Comparison of ENCODE assay signal across 25 mouse cellular contexts in genomic region chr17:3027376-3027775, GRCm38 (mm10).
A peak's percentile ranks its signal among the peaks of the same experiment; 100 is the strongest.
DNase-seq lines count a peak whose midpoint lies in the region; ATAC-seq and TF ChIP-seq lines count a peak whose summit lies in the region.
"Had no signal": no experiment of that assay in that cellular context is flagged by ENCODE, and none has a peak within 500 bp of the region (broad histone marks: within the 10 kb centered on the region; RNA-seq: fewer than 3 reads in every experiment).

No protein-coding gene starts in this region.

- no peak for TF ChIP-seq POLR2A in liver, adult 2 months (IDR thresholded peaks at IDR 0.05; ENCODE audit: extremely low read depth, insufficient read depth, low read length)

- H3K27me3 ChIP-seq in liver, adult 2 months (ENCODE audit: control insufficient read depth, insufficient read depth, low read length): no peaks in the 10 kb centered on the region
- H3K27me3 ChIP-seq in liver, embryonic 12.5 days (replicated peaks): no peaks in the 10 kb centered on the region
- H3K27me3 ChIP-seq: heart, embryonic 15.5 days; hindbrain, embryonic 15.5 days; intestine, embryonic 15.5 days; stomach, embryonic 15.5 days had no signal

- H3K4me3 ChIP-seq in liver, adult 2 months (ENCODE audit: insufficient read depth, low read depth, low read length): no peak overlapping the region
- no peak overlapping the region for H3K4me3 ChIP-seq in liver, embryonic 12.5 days
- no peak overlapping the region for H3K4me3 ChIP-seq in left cerebral cortex, adult 2 months
- H3K4me3 ChIP-seq: heart, adult 2 months; heart, embryonic 15.5 days; hindbrain, embryonic 15.5 days; intestine, embryonic 15.5 days; stomach, embryonic 15.5 days had no signal

- H3K4me2 ChIP-seq in liver, embryonic 12.5 days: no peak overlapping the region
- H3K4me2 ChIP-seq: heart, embryonic 15.5 days; hindbrain, embryonic 15.5 days; intestine, embryonic 15.5 days; stomach, embryonic 15.5 days had no signal

- DNase-seq in CD4-positive, CD25-positive, alpha-beta regulatory T cell, adult 2 months (ENCODE audit: low read depth, low spot score): peak; percentile 1
- peak; percentile 13 for DNase-seq in liver, adult 2 months (ENCODE audit: extremely low read depth, low read depth, low spot score)
- peak; percentile 6 for DNase-seq in urinary bladder, adult 2 months (ENCODE audit: low spot score)
- DNase-seq in urinary bladder, postnatal 36 days (ENCODE audit: low spot score in 2 of 2): no peak
- DNase-seq in left cerebral cortex, adult 2 months (ENCODE audit: extremely low spot score in 1 of 2, low spot score in 2 of 2): no peak
- DNase-seq in lung, postnatal 25 days (ENCODE audit: low spot score): no peak
- DNase-seq: adrenal gland, postnatal 14 days; cerebellum, adult 2 months; cerebellum, postnatal 25 days; embryo, embryonic 11 days; forebrain, postnatal 0 days; gastrocnemius, postnatal 25 days; heart, postnatal 4 days; kidney, adult 9 months; kidney, postnatal 14 days; lung, adult 18-20 months; lung, postnatal 10 days; thymus, adult 18-20 months had no signal

- H3K27ac ChIP-seq in liver, adult 2 months (replicated peaks; ENCODE audit: insufficient read depth, low read depth, low read length): no peak overlapping the region
- H3K27ac ChIP-seq in liver, embryonic 12.5 days: no peak overlapping the region
- H3K27ac ChIP-seq in left cerebral cortex, adult 2 months: no peak overlapping the region
- H3K27ac ChIP-seq: heart, adult 2 months; heart, embryonic 15.5 days; hindbrain, embryonic 15.5 days; intestine, embryonic 15.5 days; stomach, embryonic 15.5 days had no signal

- 66% methylated on average over 4 of the region's 4 CpGs for WGBS in liver, adult 2 months
- WGBS in liver, embryonic 12.5 days (ENCODE audit: insufficient replicate concordance): 59% methylated on average over 4 of the region's 4 CpGs

- no peak for TF ChIP-seq CTCF in liver, adult 2 months (IDR thresholded peaks at IDR 0.05; ENCODE audit: low read depth, low read length)
- no peak for TF ChIP-seq CTCF in left cerebral cortex, adult 2 months (IDR thresholded peaks at IDR 0.05)

- no peaks in the 10 kb centered on the region for H3K36me3 ChIP-seq in liver, adult 2 months (ENCODE audit: control insufficient read depth, insufficient read depth, low read length)
- no peaks in the 10 kb centered on the region for H3K36me3 ChIP-seq in liver, embryonic 12.5 days
- H3K36me3 ChIP-seq: heart, embryonic 15.5 days; hindbrain, embryonic 15.5 days; intestine, embryonic 15.5 days; stomach, embryonic 15.5 days had no signal

- H3K9ac ChIP-seq in liver, adult 2 months (ENCODE audit: low read depth, low read length): no peak overlapping the region
- H3K9ac ChIP-seq in liver, embryonic 12.5 days: no peak overlapping the region
- H3K9ac ChIP-seq: forebrain, postnatal 0 days; heart, embryonic 15.5 days; hindbrain, embryonic 15.5 days; intestine, embryonic 15.5 days; stomach, embryonic 15.5 days had no signal

- no peaks in the 10 kb centered on the region for H3K79me2 ChIP-seq in liver, adult 2 months (ENCODE audit: control insufficient read depth, insufficient read depth, low read length)

- ATAC-seq in CD4-positive, CD25-positive, alpha-beta regulatory T cell, adult 4 months: no peak
- no peak for ATAC-seq in liver, embryonic 12.5 days
- ATAC-seq: forebrain, postnatal 0 days; intestine, embryonic 15.5 days had no signal

- intact Hi-C loops in left cerebral cortex, adult 2 months (cut with DNase I): no loop called here

- H3K4me1 ChIP-seq in liver, adult 2 months (ENCODE audit: control insufficient read depth, insufficient read depth, low read length): no peaks in the 10 kb centered on the region
- no peaks in the 10 kb centered on the region for H3K4me1 ChIP-seq in liver, embryonic 12.5 days
- H3K4me1 ChIP-seq: heart, embryonic 15.5 days; hindbrain, embryonic 15.5 days; intestine, embryonic 15.5 days; stomach, embryonic 15.5 days had no signal

- peaks cover 53% of the 10 kb centered on the region for H3K9me3 ChIP-seq in liver, embryonic 12.5 days (replicated peaks)
- H3K9me3 ChIP-seq: stomach, embryonic 15.5 days had no signal

Comparison
In these comparisons a context has a peak if more than half of its experiments do, and no peak if none do; other contexts are left out.
1. DNase-seq: peak in CD4-positive, CD25-positive, alpha-beta regulatory T cell, adult 2 months (single experiment), liver, adult 2 months (single experiment) and urinary bladder, adult 2 months (single experiment); none in urinary bladder, postnatal 36 days (0 of 2), left cerebral cortex, adult 2 months (0 of 2) and lung, postnatal 25 days (single experiment).